Mouse (Mus musculus): ENCODE results near the gene Lmo7.

DNA sequence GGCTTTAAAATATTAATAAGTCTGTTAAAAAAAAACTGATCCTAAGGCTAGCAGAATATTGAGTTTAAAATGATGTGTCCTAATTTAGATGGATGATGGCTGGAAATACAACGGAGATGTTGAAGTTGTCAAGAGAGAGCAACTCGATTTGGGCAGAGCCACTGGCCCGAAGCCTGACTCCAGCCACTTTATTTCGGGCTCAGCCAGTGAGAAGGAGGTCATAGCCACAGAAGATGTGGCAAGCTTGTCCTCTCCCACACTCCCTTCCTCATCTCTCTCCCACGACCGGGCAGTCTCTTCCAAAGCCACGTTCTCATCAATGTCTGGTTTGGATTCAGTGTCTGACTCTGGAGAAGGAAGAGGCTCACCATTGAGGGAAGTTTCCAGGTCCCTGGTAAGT is 172.2 kb downstream of the Lmo7 start:
- TF ChIP-seq CTCF (IDR thresholded peaks at IDR 0.05; ENCODE audit: low read depth) (no peak), EP300 (IDR thresholded peaks at IDR 0.05; ENCODE audit: low read depth) (no peak)
